Mouse (Mus musculus) MN1 (cell line): ENCODE measurements around the gene Supt4a.

Source experiments
- DNase-seq: peaks from one replicate; pipeline ENCODE4 v3.0.0-alpha.2; 2016; ENCODE audit warnings: low spot score

The Supt4a gene

GRCm38 (mm10) chr11:87768745-87769144 is 31.4 kb downstream of the Supt4a start:
- DNase-seq, result no peak

GRCm38 (mm10) chr11:87770989-87771388 is 33.6 kb downstream of the Supt4a start:
- peak; percentile 47 for DNase-seq

GRCm38 (mm10) chr11:87772354-87772753 is 35.0 kb downstream of the Supt4a start:
- no peak for DNase-seq

- DNase-seq, result peak; percentile 47
These were observed 40.9 kb downstream of the Supt4a start for GRCm38 (mm10) chr11:87778100-87778765.

GRCm38 (mm10) chr11:87778915-87779314 is 41.6 kb downstream of the Supt4a start:
- no peak for DNase-seq

GRCm38 (mm10) chr11:87779392-87779791 is 42.0 kb downstream of the Supt4a start:
- DNase-seq, result no peak

- no peak for DNase-seq
These were observed 42.8 kb downstream of the Supt4a start for GRCm38 (mm10) chr11:87780130-87780529.

- DNase-seq, result no peak
These were observed 52.7 kb downstream of the Supt4a start for GRCm38 (mm10) chr11:87790088-87790487.
